Mouse (Mus musculus) brown adipose tissue, adult 24 weeks (tissue): ENCODE data around the gene Zg16. TPM values are rescaled to one million over a fixed set of nuclear protein-coding genes. Genes with fewer than 3 reads are reported as not detected.

Experiments used
- H3K27ac ChIP-seq: fragments of 200-500 bp; replicated peaks from 2 replicates; pipeline ENCODE4 v1.5.1; 2012; ENCODE audit warnings: low read depth, mild to moderate bottlenecking, low read length
- H3K4me1 ChIP-seq: fragments of 200-500 bp; 2 replicates; pipeline ENCODE4 v1.6.1; 2012; ENCODE audit warnings: low read length, mixed read lengths; ENCODE audit not compliant: control insufficient read depth, insufficient read depth, insufficient read length
- H3K4me3 ChIP-seq: fragments of 200-500 bp; 2 replicates; pipeline ENCODE4 v1.5.1; 2012; ENCODE audit warnings: low read depth, mild to moderate bottlenecking, low read length, moderate library complexity; ENCODE audit not compliant: insufficient read depth
- polyA plus RNA-seq: library from polyadenylated mRNA; stranded (reverse); fragments of >200 nt; gene quantifications from 2 replicates; pipeline ENCODE4 v1.2.4, GENCODE M21; 2012; ENCODE audit not compliant: missing spikeins, insufficient read depth, insufficient read length

Zg16 gene
- polyA plus RNA-seq, 1 experiment: not detected

- Histone ChIP-seq H3K4me1 (no peaks in the 10 kb centered on the region), H3K27ac (no peak overlapping the region), H3K4me3 (no peak overlapping the region)
Measured at GRCm38 (mm10) chr7:127055026-127055585, 32.0 kb downstream of the Zg16 start.

- H3K27ac ChIP-seq: peak within 1 kb of the TSS; percentile 62
- H3K4me1 ChIP-seq: no peaks in the 10 kb centered on the region
- peak within 1 kb of the TSS; percentile 84 for H3K4me3 ChIP-seq
Measured at GRCm38 (mm10) chr7:127041851-127042672, 45.1 kb downstream of the Zg16 start, which contains the start of gene Kif22. Gene Kif22 (minus strand): TSS chr7:127042471.

- no peak overlapping the region for H3K4me3 ChIP-seq
- peaks cover 14% of the 10 kb centered on the region; the same call in 1 of the 2 replicates for H3K4me1 ChIP-seq
- H3K27ac ChIP-seq: no peak overlapping the region
Measured at GRCm38 (mm10) chr7:127031244-127031643, 55.9 kb downstream of the Zg16 start.

- H3K27ac ChIP-seq: no peak overlapping the region
- H3K4me1 ChIP-seq: peaks cover 14% of the 10 kb centered on the region; the same call in 1 of the 2 replicates
- H3K4me3 ChIP-seq: no peak overlapping the region
Measured at GRCm38 (mm10) chr7:127030172-127030571, 57.0 kb downstream of the Zg16 start.

GRCm38 (mm10) chr7:127027885-127028284 is 59.2 kb downstream of the Zg16 start:
- Histone ChIP-seq H3K27ac (peak overlapping the region; percentile 76), H3K4me1 (peaks cover 5% of the 10 kb centered on the region), H3K4me3 (peak overlapping the region; percentile 74)

GRCm38 (mm10) chr7:127026984-127027726 is 60.0 kb downstream of the Zg16 start, which contains the start of gene Maz:
Gene Maz (minus strand): TSS chr7:127027037.
- Histone ChIP-seq H3K27ac (peak within 1 kb of the TSS; percentile 77), H3K4me1 (peaks cover 5% of the 10 kb centered on the region), H3K4me3 (peak within 1 kb of the TSS; percentile 83)

GRCm38 (mm10) chr7:127026616-127026983 is 60.5 kb downstream of the Zg16 start:
- peaks cover 5% of the 10 kb centered on the region for H3K4me1 ChIP-seq
- no peak overlapping the region for H3K27ac ChIP-seq
- H3K4me3 ChIP-seq: peak overlapping the region; percentile 83

GRCm38 (mm10) chr7:127026161-127026600 is 60.9 kb downstream of the Zg16 start:
- Histone ChIP-seq H3K4me1 (peaks cover 5% of the 10 kb centered on the region), H3K27ac (peak overlapping the region; percentile 68), H3K4me3 (peak overlapping the region; percentile 83)

- peaks cover 5% of the 10 kb centered on the region for H3K4me1 ChIP-seq
- peak overlapping the region; percentile 83 for H3K4me3 ChIP-seq
- H3K27ac ChIP-seq: peak overlapping the region; percentile 68
Measured at GRCm38 (mm10) chr7:127025556-127026160, 61.5 kb downstream of the Zg16 start.

GRCm38 (mm10) chr7:127024755-127025555 is 62.2 kb downstream of the Zg16 start:
- Histone ChIP-seq H3K4me1 (peaks cover 5% of the 10 kb centered on the region), H3K4me3 (peak overlapping the region; percentile 83), H3K27ac (peak overlapping the region; percentile 36)

GRCm38 (mm10) chr7:127023896-127024690 is 63.0 kb downstream of the Zg16 start:
- Histone ChIP-seq H3K4me1 (peaks cover 5% of the 10 kb centered on the region), H3K4me3 (no peak overlapping the region), H3K27ac (no peak overlapping the region)

GRCm38 (mm10) chr7:127023272-127023691 is 63.8 kb downstream of the Zg16 start:
- Histone ChIP-seq H3K4me1 (peaks cover 5% of the 10 kb centered on the region), H3K4me3 (no peak overlapping the region; the same call in 1 of the 2 replicates), H3K27ac (no peak overlapping the region)

GRCm38 (mm10) chr7:127022528-127023271 is 64.4 kb downstream of the Zg16 start:
- Histone ChIP-seq H3K4me1 (no peaks in the 10 kb centered on the region; the same call in none of the 2 replicates), H3K4me3 (no peak overlapping the region)

More at GRCm38 (mm10) chr7:127022528-127023271, 64.4 kb downstream of the Zg16 start:
- H3K27ac ChIP-seq: no peak overlapping the region
